Mouse (Mus musculus) left cerebral cortex, postnatal 25 days (tissue): ENCODE measurements at regions not wholly inside any gene's neighbourhood (a gene's known extent, or its start where the extent isn't known, plus 50 kb on each side); places are given as distances from the start of the nearest gene placed in this dataset.

Experiments used
- DNase-seq, 2 experiments: peaks; one replicate each; pipeline ENCODE4 v3.0.0; 2022; ENCODE audit warnings: low spot score in 2 of 2, mixed read lengths in 1 of 2
- intact Hi-C: fragments of 180-260 bp; cut with DNase I; formaldehyde crosslinking; loops from one replicate; pipeline ENCODE4 v1.15.1; 2025

DNA sequence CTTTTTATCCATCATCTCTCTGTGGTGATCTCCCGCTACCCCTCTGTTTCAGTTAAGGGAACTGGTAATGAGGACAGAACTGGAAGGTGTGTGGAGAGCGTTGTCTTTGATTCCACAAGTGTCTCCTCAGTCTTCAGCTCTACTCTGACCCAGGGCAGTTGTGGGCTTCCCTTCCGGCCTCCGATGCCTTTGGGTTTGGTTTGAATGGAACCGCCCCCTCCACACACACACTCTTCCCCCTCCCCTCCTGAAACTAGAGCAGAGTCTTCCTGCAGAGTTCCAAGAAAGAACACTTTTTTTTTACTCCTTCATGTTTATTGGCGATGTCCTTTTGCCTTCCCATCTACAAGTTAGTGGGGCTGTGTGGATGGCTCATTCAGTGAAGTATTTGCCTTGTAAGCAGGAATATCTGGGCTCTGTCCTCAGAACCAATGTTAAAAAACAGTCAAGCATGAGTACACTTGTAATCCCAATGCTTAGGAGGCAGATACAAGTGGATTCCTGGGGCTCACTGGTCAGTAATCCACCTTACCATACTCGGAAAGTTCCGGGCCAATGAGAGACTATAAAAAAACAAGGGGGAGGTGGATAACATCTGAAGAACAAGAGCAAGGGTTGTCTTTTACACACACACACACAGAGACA, 70.9 kb upstream of the Magi1 start:
- intact Hi-C loops = no loop called here
- no peak for DNase-seq

DNA sequence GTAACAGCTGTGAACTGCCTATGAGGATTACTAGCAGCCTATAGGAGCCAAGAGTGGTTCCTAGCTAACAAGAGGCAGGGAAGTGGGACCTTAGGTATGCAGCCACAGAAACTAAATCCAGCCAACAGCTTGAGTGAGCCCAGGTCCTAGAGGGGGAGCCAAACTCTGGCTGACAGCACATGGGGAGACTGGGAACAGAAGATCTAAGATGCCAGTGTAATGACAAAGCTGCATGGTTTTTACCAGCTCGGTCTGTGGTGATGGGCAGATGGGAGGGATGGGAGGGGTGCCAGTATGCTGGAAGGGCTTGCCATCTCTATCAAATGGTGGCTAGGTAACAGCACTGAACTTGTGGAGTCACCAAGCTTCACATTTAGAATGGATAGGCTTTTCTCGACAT, 60.6 kb upstream of the Magi1 start:
- intact Hi-C loops = no loop called here
- DNase-seq = no peak

DNA sequence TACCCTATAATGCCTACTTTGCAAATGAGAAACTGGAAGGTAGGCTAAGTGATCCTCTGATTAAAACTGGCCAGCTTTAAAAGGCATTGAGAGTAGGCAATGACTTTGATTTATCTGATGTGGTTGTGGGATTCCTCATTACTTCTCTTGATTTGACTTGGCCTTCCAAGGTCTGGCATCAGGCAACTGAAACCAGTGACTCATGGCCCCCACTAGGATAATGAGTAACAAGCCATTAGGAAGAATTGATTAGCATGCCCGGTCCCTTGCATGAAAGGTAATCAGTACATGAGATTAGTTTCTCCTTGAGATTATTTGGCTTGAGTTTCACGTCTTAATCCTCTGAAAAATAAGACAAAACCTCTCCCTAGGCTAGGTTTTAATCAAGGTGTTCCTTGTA, 56.8 kb upstream of the Magi1 start:
- intact Hi-C loops = no loop called here
- DNase-seq = no peak

DNA sequence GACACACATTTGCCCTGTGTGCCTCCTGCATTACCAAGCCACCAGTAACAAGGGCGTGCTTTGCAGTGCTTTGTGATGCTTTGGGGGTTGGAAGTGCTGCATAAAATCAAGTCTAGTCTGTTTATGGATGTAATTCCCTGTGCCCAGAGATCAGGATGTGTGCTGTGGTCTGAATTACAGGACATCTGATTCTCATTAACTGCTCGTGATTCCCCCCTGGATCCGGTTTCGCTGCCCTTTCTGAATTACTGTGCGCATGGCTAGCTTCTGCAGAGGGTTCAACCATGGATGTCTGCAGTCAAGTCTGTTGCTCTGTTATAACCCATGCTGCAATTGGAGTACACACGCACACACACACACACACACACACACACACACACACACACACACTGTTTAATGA, 52.5 kb upstream of the Magi1 start:
- intact Hi-C loops = no loop called here
- no peak for DNase-seq
